Mouse (Mus musculus) stomach, postnatal 0 days (tissue): ENCODE measurements around the gene 6030458C11Rik. TPM values are rescaled to one million over a fixed set of nuclear protein-coding genes. Genes with fewer than 3 reads are reported as not detected.

Experiments used
- ATAC-seq: fragments of 200-750 bp; cut with Nextera tagmentation; 2 replicates; pipeline ENCODE4 v1.8.0; 2017; ENCODE audit not compliant: low FRiP score, low TSS enrichment
- DNase-seq: peaks from one replicate; pipeline ENCODE4 v3.0.0-alpha.2; 2016; ENCODE audit warnings: low spot score
- H3K27ac ChIP-seq: fragments of 300-500 bp; sonication (generic); replicated peaks from 2 replicates; pipeline ENCODE4 v1.5.1; 2014; ENCODE audit warnings: mild to moderate bottlenecking, control low read depth
- H3K27me3 ChIP-seq: fragments of 300-500 bp; sonication (generic); 2 replicates; pipeline ENCODE4 v1.6.1; 2014; ENCODE audit warnings: low read length; ENCODE audit not compliant: control insufficient read depth, insufficient read depth
- H3K36me3 ChIP-seq: fragments of 300-500 bp; sonication (generic); 2 replicates; pipeline ENCODE4 v1.6.1; 2014; ENCODE audit warnings: low read length, mixed read lengths; ENCODE audit not compliant: control insufficient read depth, insufficient read depth
- H3K4me1 ChIP-seq: fragments of 300-500 bp; sonication (generic); replicated peaks from 2 replicates; pipeline ENCODE4 v1.6.1; 2014; ENCODE audit warnings: antibody characterized with exemption; ENCODE audit not compliant: control insufficient read depth, insufficient read depth
- H3K4me2 ChIP-seq: fragments of 300-500 bp; sonication (generic); replicated peaks from 2 replicates; pipeline ENCODE4 v1.6.1; 2014; ENCODE audit warnings: low read depth, mild to moderate bottlenecking, control low read depth, moderate library complexity
- H3K4me3 ChIP-seq: fragments of 300-500 bp; sonication (generic); 2 replicates; pipeline ENCODE4 v1.5.1; 2014; ENCODE audit warnings: low read depth, low read length, control low read depth
- H3K9ac ChIP-seq: fragments of 300-500 bp; sonication (generic); 2 replicates; pipeline ENCODE4 v1.6.1; 2014; ENCODE audit warnings: mild to moderate bottlenecking, low read length, control low read depth, mixed read lengths
- H3K9me3 ChIP-seq: fragments of 300-500 bp; sonication (generic); 2 replicates; pipeline ENCODE4 v1.6.1; 2016; ENCODE audit warnings: low read length; ENCODE audit not compliant: control insufficient read depth
- CTCF ChIP-seq: IDR thresholded peaks from 2 replicates; pipeline ENCODE4 v1.5.1; 2016; ENCODE audit warnings: antibody characterized with exemption, low read depth, mild to moderate bottlenecking, moderate library complexity
- EP300 ChIP-seq: optimal IDR thresholded peaks from 2 replicates; pipeline ENCODE3; 2016; ENCODE audit warnings: antibody characterized with exemption
- WGBS: fragments of 180-500 bp; shearing (Covaris S2); extraction: QIAGEN DNeasy Blood & Tissue Kit; methylation state at CpG from one replicate; pipeline ENCODE4 v1.1.7; 2014; 5-methylcytosine and 5-hydroxymethylcytosine counted together
- polyA plus RNA-seq: library from polyadenylated mRNA; unstranded; fragments of >200 nt; fragmentation: Nextera tagmentation; extraction: Ambion mirVana; gene quantifications from 2 replicates; pipeline ENCODE4 v1.2.1, GENCODE M21; 2015

Gene 6030458C11Rik
- 16.1 and 16.5 TPM in 2 replicates for polyA plus RNA-seq

GRCm38 (mm10) chr15:12824197-12824952, at the start of gene 6030458C11Rik, which contains the start of gene Drosha:
6030458C11Rik (minus strand) TSS chr15:12824649.
Drosha (plus strand) TSS chr15:12824815.
- H3K4me3 ChIP-seq: peak within 1 kb of the TSS; percentile 85
- peak within 1 kb of the TSS; percentile 78 for H3K4me2 ChIP-seq
- H3K9ac ChIP-seq: peak within 1 kb of the TSS; percentile 93
- peak; percentile 100 for ATAC-seq
- peaks cover 10% of the 10 kb centered on the region for H3K36me3 ChIP-seq
- under 1% methylated on average over 67 of the region's 67 CpGs for WGBS
- H3K4me1 ChIP-seq: no peaks in the 10 kb centered on the region
- peak within 1 kb of the TSS; percentile 77 for H3K27ac ChIP-seq
- no peaks in the 10 kb centered on the region for H3K9me3 ChIP-seq
- H3K27me3 ChIP-seq: no peaks in the 10 kb centered on the region
- TF ChIP-seq EP300 (no peak), CTCF (no peak)
- peak; percentile 97 for DNase-seq

- H3K4me3 ChIP-seq: no peak overlapping the region
- DNase-seq: no peak
- WGBS: 60% methylated on average over 8 of the region's 8 CpGs
- no peaks in the 10 kb centered on the region for H3K27me3 ChIP-seq
- H3K9me3 ChIP-seq: no peaks in the 10 kb centered on the region
- H3K4me1 ChIP-seq: no peaks in the 10 kb centered on the region
- H3K4me2 ChIP-seq: no peak overlapping the region
- TF ChIP-seq CTCF (no peak), EP300 (no peak)
- no peak overlapping the region for H3K27ac ChIP-seq
- 0 out of 2 replicates have a peak, but pooled peaks cover 3% of the 10 kb centered on the region for H3K36me3 ChIP-seq
- no peak overlapping the region for H3K9ac ChIP-seq
- no peak for ATAC-seq
Observed at GRCm38 (mm10) chr15:12867269-12867668, 42.8 kb upstream of the 6030458C11Rik start.

- no peak for DNase-seq
- no peaks in the 10 kb centered on the region for H3K9me3 ChIP-seq
- H3K9ac ChIP-seq: no peak overlapping the region
- ATAC-seq: no peak
- H3K36me3 ChIP-seq: peaks cover 9% of the 10 kb centered on the region
- no peak overlapping the region for H3K4me2 ChIP-seq
- H3K27ac ChIP-seq: no peak overlapping the region
- WGBS: 65% methylated on average over 7 of the region's 7 CpGs
- H3K27me3 ChIP-seq: no peaks in the 10 kb centered on the region
- no peak overlapping the region for H3K4me3 ChIP-seq
- H3K4me1 ChIP-seq: no peaks in the 10 kb centered on the region
- TF ChIP-seq EP300 (no peak), CTCF (no peak)
Observed at GRCm38 (mm10) chr15:12865595-12866314, 41.3 kb upstream of the 6030458C11Rik start.

GRCm38 (mm10) chr15:12863669-12864068, 39.2 kb upstream of the 6030458C11Rik start:
- H3K27ac ChIP-seq: no peak overlapping the region
- H3K4me3 ChIP-seq: no peak overlapping the region
- no peaks in the 10 kb centered on the region for H3K4me1 ChIP-seq
- TF ChIP-seq CTCF: peak; percentile 59
- TF ChIP-seq EP300: no peak
- H3K27me3 ChIP-seq: no peaks in the 10 kb centered on the region
- no peak overlapping the region for H3K4me2 ChIP-seq
- 31% methylated on average over 1 of the region's 1 CpGs for WGBS
- H3K36me3 ChIP-seq: peaks cover 9% of the 10 kb centered on the region
- H3K9me3 ChIP-seq: no peaks in the 10 kb centered on the region
- DNase-seq (no peak), ATAC-seq (no peak)
- no peak overlapping the region for H3K9ac ChIP-seq

- TF ChIP-seq EP300: no peak
- no peak for TF ChIP-seq CTCF
- H3K27ac ChIP-seq: no peak overlapping the region
- H3K9me3 ChIP-seq: no peaks in the 10 kb centered on the region
- H3K4me3 ChIP-seq: no peak overlapping the region
- H3K4me2 ChIP-seq: no peak overlapping the region
- 88% methylated on average over 3 of the region's 3 CpGs for WGBS
- H3K27me3 ChIP-seq: no peaks in the 10 kb centered on the region
- H3K4me1 ChIP-seq: no peaks in the 10 kb centered on the region
- no peak overlapping the region for H3K9ac ChIP-seq
- DNase-seq (no peak), ATAC-seq (no peak)
- H3K36me3 ChIP-seq: peaks cover 9% of the 10 kb centered on the region
Observed at GRCm38 (mm10) chr15:12862061-12862460, 37.6 kb upstream of the 6030458C11Rik start.

GRCm38 (mm10) chr15:12858645-12859044, 34.2 kb upstream of the 6030458C11Rik start:
- Histone ChIP-seq H3K9me3 (no peaks in the 10 kb centered on the region), H3K27me3 (no peaks in the 10 kb centered on the region), H3K27ac (no peak overlapping the region), H3K4me3 (no peak overlapping the region), H3K36me3 (peaks cover 20% of the 10 kb centered on the region), H3K9ac (no peak overlapping the region), H3K4me1 (no peaks in the 10 kb centered on the region), H3K4me2 (no peak overlapping the region)
- WGBS: 90% methylated on average over 3 of the region's 3 CpGs
- DNase-seq: no peak
- ATAC-seq: no peak
- no peak for TF ChIP-seq CTCF
- no peak for TF ChIP-seq EP300
